Mouse (Mus musculus) 3T3-L1 (cell line): ENCODE data around the gene Iltifb.
"Not testable (repeated sequence)": the region's sequence is repeated elsewhere in the genome, so short reads cannot be mapped to it uniquely, and the experiment has no call there.

Experiments used
- DNase-seq: peaks from one replicate; pipeline ENCODE4 v3.0.0-alpha.2; 2015; ENCODE audit warnings: low read depth, low spot score

The Iltifb gene

GRCm38 (mm10) chr10:118294938-118295337, at the start of gene Iltifb:
Iltifb (minus strand) TSS chr10:118295038.
- DNase-seq = no peak

- not testable (repeated sequence) for DNase-seq
Observed at GRCm38 (mm10) chr10:118343155-118343554, 48.3 kb upstream of the Iltifb start, which contains the start of gene Gm9046. Gm9046 (minus strand) TSS chr10:118343255.

- DNase-seq = not testable (repeated sequence)
Observed at GRCm38 (mm10) chr10:118337731-118338130, 42.9 kb upstream of the Iltifb start, which contains the start of gene Gm9045. Gm9045 (minus strand) TSS chr10:118337831.

- not testable (repeated sequence) for DNase-seq
Observed at GRCm38 (mm10) chr10:118332308-118332707, 37.5 kb upstream of the Iltifb start, which contains the start of gene Gm9044. Gm9044 (minus strand) TSS chr10:118332408.

- DNase-seq = not testable (repeated sequence)
Observed at GRCm38 (mm10) chr10:118326869-118327268, 32.0 kb upstream of the Iltifb start, which contains the start of gene Gm9040. Gm9040 (minus strand) TSS chr10:118326969.

GRCm38 (mm10) chr10:118319024-118319423, 24.2 kb upstream of the Iltifb start:
- peak; percentile 6 for DNase-seq

GRCm38 (mm10) chr10:118302133-118302532, 7.3 kb upstream of the Iltifb start:
- DNase-seq = not testable (repeated sequence)

- not testable (repeated sequence) for DNase-seq
Observed at GRCm38 (mm10) chr10:118283016-118283415, 11.8 kb downstream of the Iltifb start.

GRCm38 (mm10) chr10:118282565-118282964, 12.3 kb downstream of the Iltifb start:
- not testable (repeated sequence) for DNase-seq

GRCm38 (mm10) chr10:118278069-118278468, 16.8 kb downstream of the Iltifb start:
- DNase-seq = not testable (repeated sequence)

- DNase-seq = not testable (repeated sequence)
Observed at GRCm38 (mm10) chr10:118271416-118271815, 23.4 kb downstream of the Iltifb start.

GRCm38 (mm10) chr10:118268812-118269211, 26.0 kb downstream of the Iltifb start:
- DNase-seq = not testable (repeated sequence)

GRCm38 (mm10) chr10:118258388-118258787, 36.5 kb downstream of the Iltifb start, which contains the start of gene Gm32802:
Gm32802 (plus strand) TSS chr10:118258688.
- not testable (repeated sequence) for DNase-seq

GRCm38 (mm10) chr10:118250852-118251295, 44.0 kb downstream of the Iltifb start:
- DNase-seq = peak; percentile 48

- peak; percentile 40 for DNase-seq
Observed at GRCm38 (mm10) chr10:118249006-118249595, 45.7 kb downstream of the Iltifb start.

GRCm38 (mm10) chr10:118240680-118241079, 54.2 kb downstream of the Iltifb start, which contains the start of gene Gm32717:
Gm32717 (minus strand) TSS chr10:118240780.
- not testable (repeated sequence) for DNase-seq
